Mouse (Mus musculus) erythroblast, embryonic 14.5 days (primary cell): ENCODE results near the gene Gm3164.
"Not testable (repeated sequence)": the region's sequence is repeated elsewhere in the genome, so short reads cannot be mapped to it uniquely, and the experiment has no call there.

Experiments used
- GATA1 ChIP-seq: IDR thresholded peaks from 2 replicates; pipeline ENCODE4 v1.6.1; 2012; ENCODE audit warnings: low read length, inconsistent platforms, mixed read lengths
- TAL1 ChIP-seq: IDR thresholded peaks from 3 replicates; pipeline ENCODE4 v1.6.1; 2012; ENCODE audit warnings: low read length, inconsistent platforms, mixed read lengths

- not testable (repeated sequence) for TF ChIP-seq TAL1, GATA1
These were observed 15.4 kb downstream of the Gm3164 start, which contains the start of gene Gm3173 for GRCm38 (mm10) chr14:4430692-4431091.
